Mouse (Mus musculus) liver, embryonic 16.5 days (tissue): ENCODE measurements around the gene Piwil4. TPM values are rescaled to one million over a fixed set of nuclear protein-coding genes. Genes with fewer than 3 reads are reported as not detected.

ENCODE experiments used
- ATAC-seq: fragments of 200-750 bp; cut with Nextera tagmentation; 2 replicates; pipeline ENCODE4 v1.8.0; 2017; ENCODE audit warnings: low read depth, mild to moderate bottlenecking, moderate number of reproducible peaks, moderate library complexity
- H3K27ac ChIP-seq: fragments of 300-500 bp; sonication (generic); 2 replicates; pipeline ENCODE4 v1.5.1; 2014; ENCODE audit warnings: mild to moderate bottlenecking, low read length
- H3K27me3 ChIP-seq: fragments of 300-500 bp; sonication (generic); 2 replicates; pipeline ENCODE4 v1.6.1; 2014; ENCODE audit warnings: low read depth, low read length, mixed read lengths; ENCODE audit not compliant: control insufficient read depth, insufficient read depth
- H3K36me3 ChIP-seq: fragments of 300-500 bp; sonication (generic); 2 replicates; pipeline ENCODE4 v1.6.1; 2014; ENCODE audit warnings: mild to moderate bottlenecking; ENCODE audit not compliant: control insufficient read depth, insufficient read depth
- H3K4me1 ChIP-seq: fragments of 300-500 bp; sonication (generic); 2 replicates; pipeline ENCODE4 v1.6.1; 2014; ENCODE audit warnings: low read depth, low read length, mixed read lengths; ENCODE audit not compliant: control insufficient read depth
- H3K4me2 ChIP-seq: fragments of 300-500 bp; sonication (generic); 2 replicates; pipeline ENCODE4 v1.6.1; 2014; ENCODE audit warnings: low read depth, low read length, mixed read lengths
- H3K4me3 ChIP-seq: fragments of 300-500 bp; sonication (generic); 2 replicates; pipeline ENCODE4 v1.5.1; 2014; ENCODE audit warnings: low read depth, mild to moderate bottlenecking, low read length
- H3K9ac ChIP-seq: fragments of 300-500 bp; sonication (generic); 2 replicates; pipeline ENCODE4 v1.6.1; 2014; ENCODE audit warnings: low read depth, low read length
- H3K9me3 ChIP-seq: fragments of 300-500 bp; sonication (generic); replicated peaks from 2 replicates; pipeline ENCODE4 v1.6.1; 2016; ENCODE audit warnings: low read length; ENCODE audit not compliant: control insufficient read depth
- WGBS: fragments of 180-500 bp; shearing (Covaris S2); extraction: QIAGEN DNeasy Blood & Tissue Kit; methylation state at CpG from one replicate; pipeline ENCODE4 v1.1.7; 2014; ENCODE audit not compliant: insufficient replicate concordance; 5-methylcytosine and 5-hydroxymethylcytosine counted together
- polyA plus RNA-seq: library from polyadenylated mRNA; unstranded; fragments of >200 nt; fragmentation: Nextera tagmentation; extraction: Ambion mirVana; gene quantifications from 2 replicates; pipeline ENCODE4 v1.2.1, GENCODE M21; 2015

Piwil4 gene
- polyA plus RNA-seq, 1 experiment from 2014 or later, result 0.05 TPM

DNA sequence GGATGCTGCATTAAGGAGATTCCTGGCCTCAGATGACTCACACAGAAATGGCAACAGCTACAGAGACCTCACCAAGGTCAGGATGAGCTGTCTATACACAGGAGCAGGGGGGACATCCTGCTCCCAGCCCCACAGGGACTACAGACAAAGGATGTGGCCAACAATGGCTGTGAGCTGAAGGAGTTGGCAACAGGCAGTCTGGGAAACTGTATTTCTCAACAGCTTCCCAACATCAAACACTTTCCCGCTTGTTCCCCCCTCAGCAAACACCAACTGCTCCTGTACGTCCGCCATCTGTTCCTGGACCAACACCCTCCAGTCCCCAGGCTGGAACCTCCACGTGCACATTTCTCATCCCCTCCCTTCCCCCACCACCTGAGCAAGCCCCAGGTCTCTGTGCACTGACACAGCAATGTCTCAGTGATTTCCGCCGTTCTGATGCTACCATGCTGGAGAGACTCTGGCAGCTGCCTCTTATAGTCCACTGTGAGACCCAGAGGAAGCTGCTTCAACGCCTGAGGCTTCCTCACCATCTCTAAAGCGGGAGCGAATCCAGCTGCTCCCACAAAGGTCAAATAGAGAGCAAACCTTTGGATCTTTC lies 9.5 kb downstream of the Piwil4 start:
- Histone ChIP-seq H3K27ac (no peak overlapping the region), H3K9me3 (no peaks in the 10 kb centered on the region), H3K27me3 (no peaks in the 10 kb centered on the region), H3K9ac (no peak overlapping the region), H3K4me2 (no peak overlapping the region), H3K4me1 (no peaks in the 10 kb centered on the region), H3K4me3 (no peak overlapping the region), H3K36me3 (no peaks in the 10 kb centered on the region)
- no peak for ATAC-seq
- 47% methylated on average over 9 of the region's 9 CpGs for WGBS

DNA sequence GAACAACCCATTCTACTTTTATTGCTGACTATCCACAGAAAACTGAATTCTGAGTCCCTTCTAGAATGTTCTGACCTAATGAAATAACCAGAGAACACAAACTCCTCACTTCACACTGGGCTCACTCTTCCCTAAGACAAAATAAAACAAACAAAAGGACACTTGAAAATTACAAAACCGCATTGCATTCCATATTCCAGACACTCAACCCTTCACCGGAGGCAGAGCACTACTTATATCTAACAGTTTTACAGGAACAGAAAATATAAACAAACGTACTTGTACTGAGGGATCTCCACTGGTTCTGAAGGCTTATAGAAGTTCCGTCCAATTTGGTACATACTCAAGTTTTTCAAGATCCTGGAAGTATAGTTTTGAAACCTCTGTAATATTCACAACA lies 12.2 kb downstream of the Piwil4 start:
- no peak for ATAC-seq
- 57% methylated on average over 4 of the region's 4 CpGs for WGBS
- no peak overlapping the region for H3K27ac ChIP-seq
- H3K4me3 ChIP-seq, result no peak overlapping the region
- H3K4me1 ChIP-seq, result no peaks in the 10 kb centered on the region
- no peak overlapping the region for H3K4me2 ChIP-seq
- H3K36me3 ChIP-seq, result no peaks in the 10 kb centered on the region
- no peaks in the 10 kb centered on the region for H3K27me3 ChIP-seq
- H3K9me3 ChIP-seq, result no peaks in the 10 kb centered on the region
- H3K9ac ChIP-seq, result no peak overlapping the region

DNA sequence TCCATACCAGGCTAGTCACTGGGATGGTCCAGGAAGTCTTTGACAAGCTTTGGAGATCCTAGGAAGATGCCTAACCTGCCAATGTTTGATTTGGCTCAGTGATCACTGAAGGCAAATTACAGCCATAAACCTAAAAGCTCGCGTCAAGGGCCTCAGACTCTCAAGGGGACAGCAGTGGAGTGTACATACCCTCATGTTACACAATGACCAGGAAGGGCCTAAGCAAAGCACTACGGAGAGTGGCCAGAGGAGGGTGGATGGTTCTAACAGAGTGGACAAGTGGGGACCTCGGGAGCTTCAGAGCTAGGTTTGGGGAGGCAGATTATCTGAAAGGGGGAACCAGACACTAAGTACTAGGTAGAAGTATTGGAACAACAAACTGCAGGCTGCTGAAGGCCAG lies 13.9 kb downstream of the Piwil4 start:
- 51% methylated on average over 4 of the region's 4 CpGs for WGBS
- H3K27ac ChIP-seq, result no peak overlapping the region
- H3K9me3 ChIP-seq, result no peaks in the 10 kb centered on the region
- H3K27me3 ChIP-seq, result no peaks in the 10 kb centered on the region
- no peak for ATAC-seq
- H3K4me1 ChIP-seq, result no peaks in the 10 kb centered on the region
- H3K4me3 ChIP-seq, result no peak overlapping the region
- no peaks in the 10 kb centered on the region for H3K36me3 ChIP-seq
- H3K4me2 ChIP-seq, result no peak overlapping the region
- no peak overlapping the region for H3K9ac ChIP-seq

DNA sequence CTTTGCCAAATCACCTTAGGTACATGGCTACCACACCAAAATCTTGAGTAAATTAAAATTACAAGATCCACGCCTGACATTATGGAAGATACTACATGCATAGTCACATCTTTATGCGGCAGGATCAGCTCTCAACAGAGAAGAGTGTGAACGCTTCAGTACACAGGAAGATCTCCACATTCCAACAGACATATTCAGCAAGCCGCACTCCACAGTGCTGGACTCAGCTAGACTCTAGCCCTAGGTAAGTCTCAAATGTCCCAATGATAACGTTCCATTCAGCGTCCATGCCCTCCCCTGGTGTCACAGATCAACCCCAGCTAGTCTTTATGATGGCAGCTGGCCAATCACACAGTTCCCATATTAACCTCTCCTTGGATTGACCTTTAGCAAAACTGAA lies 14.5 kb downstream of the Piwil4 start:
- 61% methylated on average over 6 of the region's 6 CpGs for WGBS
- Histone ChIP-seq H3K4me1 (no peaks in the 10 kb centered on the region), H3K4me3 (no peak overlapping the region), H3K36me3 (no peaks in the 10 kb centered on the region), H3K9me3 (no peaks in the 10 kb centered on the region), H3K27me3 (no peaks in the 10 kb centered on the region), H3K9ac (no peak overlapping the region), H3K27ac (no peak overlapping the region), H3K4me2 (no peak overlapping the region)
- ATAC-seq, result no peak

DNA sequence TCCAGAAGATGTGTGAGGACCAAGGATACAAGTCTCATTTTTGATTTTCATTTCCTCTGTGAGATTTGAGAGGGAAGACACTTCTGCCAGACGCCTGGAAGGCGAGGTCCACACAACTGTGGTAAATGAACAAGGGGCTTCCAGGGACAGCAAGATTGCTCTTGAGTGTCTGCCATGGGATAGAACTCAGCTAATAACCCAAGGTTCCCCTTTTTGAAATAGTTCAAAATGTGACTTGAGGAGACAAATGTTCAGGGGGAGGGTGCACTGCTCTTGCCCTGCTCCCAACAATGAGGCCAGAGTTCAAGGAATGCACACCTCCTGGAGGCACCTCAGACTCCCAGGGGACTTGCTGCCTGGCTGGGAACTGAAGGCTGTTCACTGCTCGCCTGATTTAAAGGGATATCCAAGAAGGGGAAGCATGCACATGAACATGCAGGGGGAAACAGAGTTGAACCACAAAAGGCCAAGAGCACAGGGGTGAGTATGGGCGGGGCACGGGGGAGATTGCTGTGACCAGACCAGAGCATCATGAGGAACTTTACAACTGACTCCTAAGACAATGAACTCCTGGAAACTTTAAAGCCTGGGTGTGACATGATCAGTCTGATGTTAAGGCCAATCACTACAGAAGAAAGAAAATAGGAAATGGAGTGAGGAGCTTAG lies 15.6 kb downstream of the Piwil4 start:
- Histone ChIP-seq H3K36me3 (no peaks in the 10 kb centered on the region), H3K9ac (no peak overlapping the region), H3K27ac (no peak overlapping the region), H3K4me3 (no peak overlapping the region), H3K9me3 (no peaks in the 10 kb centered on the region), H3K4me2 (no peak overlapping the region), H3K27me3 (no peaks in the 10 kb centered on the region), H3K4me1 (no peaks in the 10 kb centered on the region)
- ATAC-seq, result no peak
- 19% methylated on average over 5 of the region's 5 CpGs for WGBS

DNA sequence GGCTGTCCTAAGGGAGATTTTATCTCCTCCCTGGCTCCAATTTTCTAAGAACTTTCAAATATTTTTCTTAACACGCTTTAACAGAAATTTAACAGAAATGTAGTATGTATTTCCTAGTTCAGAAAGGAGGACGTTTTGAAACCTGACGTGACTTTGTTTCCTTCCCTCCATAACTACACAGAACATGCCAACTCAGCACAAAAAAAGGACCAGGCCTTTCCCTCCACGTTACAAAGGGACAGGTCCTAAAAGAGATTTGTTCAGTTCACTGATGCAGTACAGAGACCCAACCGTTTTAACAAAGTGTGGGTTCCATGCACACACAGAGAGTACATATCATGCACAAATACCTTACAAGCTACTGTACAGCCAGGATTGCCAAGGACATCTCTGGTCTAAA lies 18.9 kb downstream of the Piwil4 start:
- Histone ChIP-seq H3K27ac (no peak overlapping the region), H3K4me1 (no peaks in the 10 kb centered on the region), H3K4me2 (no peak overlapping the region), H3K27me3 (no peaks in the 10 kb centered on the region), H3K9ac (no peak overlapping the region), H3K36me3 (no peaks in the 10 kb centered on the region), H3K4me3 (no peak overlapping the region), H3K9me3 (no peaks in the 10 kb centered on the region)
- 47% methylated on average over 5 of the region's 5 CpGs for WGBS
- no peak for ATAC-seq

DNA sequence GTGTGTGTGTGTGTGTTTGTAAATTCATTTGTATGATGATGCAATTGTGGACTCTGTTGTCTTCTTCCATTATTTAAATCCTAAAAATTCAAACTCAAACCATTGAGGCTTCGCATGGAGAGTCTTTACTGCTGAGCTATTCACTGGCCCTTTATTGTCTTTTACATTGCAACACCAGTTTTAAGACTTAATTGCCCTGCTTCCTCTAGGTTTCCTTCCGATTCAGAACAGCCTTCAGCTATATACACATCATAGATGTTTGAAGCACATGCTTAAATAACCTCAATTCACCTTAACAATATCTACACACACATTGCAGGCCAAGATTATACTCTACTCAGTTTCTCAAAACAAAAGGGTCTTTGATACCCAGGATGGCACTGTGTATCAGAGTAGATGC lies 20.1 kb downstream of the Piwil4 start:
- H3K27me3 ChIP-seq, result no peaks in the 10 kb centered on the region
- ATAC-seq, result no peak
- H3K27ac ChIP-seq, result no peak overlapping the region
- no peaks in the 10 kb centered on the region for H3K4me1 ChIP-seq
- H3K36me3 ChIP-seq, result no peaks in the 10 kb centered on the region
- WGBS, result 61% methylated on average over 2 of the region's 2 CpGs
- H3K4me3 ChIP-seq, result no peak overlapping the region
- no peak overlapping the region for H3K4me2 ChIP-seq
- no peak overlapping the region for H3K9ac ChIP-seq
- no peaks in the 10 kb centered on the region for H3K9me3 ChIP-seq

DNA sequence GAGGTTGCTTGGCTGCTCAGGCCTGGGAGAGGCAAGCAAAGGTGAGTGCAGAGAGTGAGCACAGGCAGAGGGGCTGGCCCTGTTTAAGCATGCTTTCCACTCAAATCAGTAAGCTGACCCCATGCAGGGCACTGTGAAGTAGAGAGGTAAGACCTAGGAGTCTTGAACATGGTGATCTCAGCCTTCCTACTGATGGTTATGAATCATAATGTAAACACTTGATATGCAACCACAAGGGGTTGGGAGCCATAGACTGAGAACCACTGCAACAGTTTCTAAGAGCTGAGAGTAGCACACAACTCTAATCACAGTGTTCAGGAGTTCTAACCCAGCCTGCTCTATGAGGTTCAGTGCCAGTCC lies 22.2 kb downstream of the Piwil4 start:
- Histone ChIP-seq H3K27ac (no peak overlapping the region), H3K27me3 (no peaks in the 10 kb centered on the region), H3K4me1 (no peaks in the 10 kb centered on the region), H3K4me3 (no peak overlapping the region), H3K4me2 (no peak overlapping the region), H3K9ac (no peak overlapping the region), H3K36me3 (no peaks in the 10 kb centered on the region), H3K9me3 (no peaks in the 10 kb centered on the region)
- ATAC-seq, result no peak

DNA sequence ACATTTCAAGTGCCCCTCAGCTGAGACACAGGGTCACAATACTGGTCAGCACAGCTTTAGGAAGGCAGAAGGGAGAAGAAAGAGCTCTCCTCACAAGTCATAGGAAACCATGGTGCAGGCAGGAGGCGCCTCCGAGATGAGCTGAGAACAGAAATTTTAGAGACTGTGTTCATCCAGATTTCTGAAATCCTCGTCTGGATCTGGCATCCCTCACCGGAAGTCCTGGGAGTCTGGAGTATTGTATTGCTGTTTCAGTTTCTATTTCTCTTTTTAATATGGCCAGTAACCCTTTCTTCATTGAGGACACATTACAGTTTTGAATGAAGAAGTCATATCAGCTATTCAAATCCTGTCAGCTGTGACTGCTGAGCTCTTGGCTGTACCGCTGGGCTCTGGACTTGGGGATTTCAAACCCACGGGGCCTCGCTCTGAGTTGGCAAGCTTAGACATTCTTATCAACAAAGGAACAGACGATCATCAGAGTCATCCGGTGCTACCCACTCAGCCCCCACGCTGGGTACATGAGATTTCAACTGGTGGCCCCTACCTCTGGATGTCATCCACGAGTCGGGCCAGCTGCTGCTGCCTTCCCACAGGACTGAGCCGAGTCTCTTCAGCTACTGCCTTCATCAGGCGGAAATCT lies 22.7 kb downstream of the Piwil4 start:
- H3K27ac ChIP-seq, result no peak overlapping the region

More for the DNA sequence above, 22.7 kb downstream of the Piwil4 start:
- Histone ChIP-seq H3K4me2 (no peak overlapping the region), H3K36me3 (no peaks in the 10 kb centered on the region), H3K4me3 (no peak overlapping the region), H3K27me3 (no peaks in the 10 kb centered on the region), H3K4me1 (no peaks in the 10 kb centered on the region), H3K9me3 (no peaks in the 10 kb centered on the region), H3K9ac (no peak overlapping the region)
- WGBS, result 31% methylated on average over 14 of the region's 14 CpGs
- ATAC-seq, result no peak
